Mouse (Mus musculus): ENCODE results near the gene Tmem171. TPM values are rescaled to one million over a fixed set of nuclear protein-coding genes. Genes with fewer than 3 reads are reported as not detected.

Tmem171 gene
- 1.4 TPM for polyA plus RNA-seq (2017; shearing (Covaris generic))

GRCm38 (mm10) chr13:98694773-98695314, at the start of gene Tmem171:
Gene Tmem171, minus strand, starts transcription at chr13:98694834.

GRCm38 (mm10) chr13:98637145-98637544, 57.5 kb downstream of the Tmem171 start, which contains the start of gene Tmem174:
Gene Tmem174, minus strand, starts transcription at chr13:98637410.

Other genes with a start within 250 kb of the Tmem171 start
- gene Gm10320, start 202.8 kb downstream of the Tmem171 start, polyA plus RNA-seq (2017; shearing (Covaris generic)) = not detected
- not detected for gene Tmem174, start 57.4 kb downstream of the Tmem171 start, polyA plus RNA-seq (2017; shearing (Covaris generic))
- gene Fcho2, start 120.6 kb upstream of the Tmem171 start, polyA plus RNA-seq (2017; shearing (Covaris generic)) = 76.6 TPM
- 63.2 TPM for gene Tnpo1, start 231.6 kb upstream of the Tmem171 start, polyA plus RNA-seq (2017; shearing (Covaris generic))

All from effector memory CD4-positive, alpha-beta T cell, adult 7 months (primary cell).